Mouse (Mus musculus) stomach, postnatal 0 days (tissue): Measurements from ENCODE around the gene Alms1.

Source experiments
- CTCF ChIP-seq: IDR thresholded peaks from 2 replicates; pipeline ENCODE4 v1.5.1; 2016; ENCODE audit warnings: antibody characterized with exemption, low read depth, mild to moderate bottlenecking, moderate library complexity
- EP300 ChIP-seq: optimal IDR thresholded peaks from 2 replicates; pipeline ENCODE3; 2016; ENCODE audit warnings: antibody characterized with exemption

DNA sequence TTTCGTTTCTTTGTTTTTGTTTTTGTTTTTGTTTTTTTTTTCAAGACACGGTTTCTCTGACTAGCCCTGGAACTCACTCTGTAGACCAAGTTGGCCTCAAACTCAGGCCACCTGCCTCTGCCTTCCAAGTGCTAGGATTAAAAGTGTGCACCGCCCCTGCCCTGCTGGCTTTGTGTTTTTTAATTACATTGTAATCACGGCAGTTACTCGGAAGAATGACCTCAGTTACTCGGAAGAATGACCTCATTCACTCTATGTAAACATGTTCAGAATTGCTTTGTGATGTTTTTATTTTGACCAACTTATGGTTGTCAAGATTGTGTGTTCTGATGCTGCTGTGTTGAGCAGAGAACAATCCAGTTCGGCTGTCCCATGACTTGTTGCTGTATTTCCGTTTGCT, 45.8 kb downstream of the Alms1 start:
- TF ChIP-seq EP300, result no peak
- no peak for TF ChIP-seq CTCF
